Mouse (Mus musculus) heart, embryonic 10.5 days (tissue): Measurements from ENCODE around the gene Abhd8. TPM values are rescaled to one million over a fixed set of nuclear protein-coding genes. Genes with fewer than 3 reads are reported as not detected.
A peak's percentile ranks its signal among the peaks of the same experiment; 100 is the strongest.

Experiments
- DNase-seq: peaks from one replicate; pipeline ENCODE4 v3.0.0-alpha.2; 2017; ENCODE audit warnings: low spot score
- H3K27ac ChIP-seq: fragments of 300-500 bp; sonication (generic); 2 replicates; pipeline ENCODE4 v1.5.1; 2016; ENCODE audit warnings: mild to moderate bottlenecking
- H3K27me3 ChIP-seq: fragments of 300-500 bp; sonication (generic); 2 replicates; pipeline ENCODE4 v1.6.1; 2016; ENCODE audit warnings: mild to moderate bottlenecking; ENCODE audit not compliant: poor library complexity, insufficient read depth, severe bottlenecking
- H3K36me3 ChIP-seq: fragments of 300-500 bp; sonication (generic); 2 replicates; pipeline ENCODE4 v1.6.1; 2016; ENCODE audit warnings: mild to moderate bottlenecking, moderate library complexity
- H3K4me1 ChIP-seq: fragments of 300-500 bp; sonication (generic); 2 replicates; pipeline ENCODE4 v1.6.1; 2016; ENCODE audit warnings: mild to moderate bottlenecking
- H3K4me3 ChIP-seq: fragments of 300-500 bp; sonication (generic); 2 replicates; pipeline ENCODE4 v1.5.1; 2016; ENCODE audit warnings: mild to moderate bottlenecking, moderate library complexity
- H3K9me3 ChIP-seq: fragments of 300-500 bp; sonication (generic); 2 replicates; pipeline ENCODE4 v1.6.1; 2016; ENCODE audit warnings: mild to moderate bottlenecking, moderate library complexity
- WGBS: fragments of 180-500 bp; shearing (Covaris S2); methylation state at CpG from one replicate; pipeline ENCODE4 v1.1.7; 2016; 5-methylcytosine and 5-hydroxymethylcytosine counted together
- polyA plus RNA-seq: library from polyadenylated mRNA; unstranded; fragments of >200 nt; fragmentation: Nextera tagmentation; extraction: Ambion mirVana; gene quantifications from 2 replicates; pipeline ENCODE4 v1.2.1, GENCODE M21; 2016

Abhd8 gene
- polyA plus RNA-seq, 1 experiment from 2014 or later = 41.5 TPM

DNA sequence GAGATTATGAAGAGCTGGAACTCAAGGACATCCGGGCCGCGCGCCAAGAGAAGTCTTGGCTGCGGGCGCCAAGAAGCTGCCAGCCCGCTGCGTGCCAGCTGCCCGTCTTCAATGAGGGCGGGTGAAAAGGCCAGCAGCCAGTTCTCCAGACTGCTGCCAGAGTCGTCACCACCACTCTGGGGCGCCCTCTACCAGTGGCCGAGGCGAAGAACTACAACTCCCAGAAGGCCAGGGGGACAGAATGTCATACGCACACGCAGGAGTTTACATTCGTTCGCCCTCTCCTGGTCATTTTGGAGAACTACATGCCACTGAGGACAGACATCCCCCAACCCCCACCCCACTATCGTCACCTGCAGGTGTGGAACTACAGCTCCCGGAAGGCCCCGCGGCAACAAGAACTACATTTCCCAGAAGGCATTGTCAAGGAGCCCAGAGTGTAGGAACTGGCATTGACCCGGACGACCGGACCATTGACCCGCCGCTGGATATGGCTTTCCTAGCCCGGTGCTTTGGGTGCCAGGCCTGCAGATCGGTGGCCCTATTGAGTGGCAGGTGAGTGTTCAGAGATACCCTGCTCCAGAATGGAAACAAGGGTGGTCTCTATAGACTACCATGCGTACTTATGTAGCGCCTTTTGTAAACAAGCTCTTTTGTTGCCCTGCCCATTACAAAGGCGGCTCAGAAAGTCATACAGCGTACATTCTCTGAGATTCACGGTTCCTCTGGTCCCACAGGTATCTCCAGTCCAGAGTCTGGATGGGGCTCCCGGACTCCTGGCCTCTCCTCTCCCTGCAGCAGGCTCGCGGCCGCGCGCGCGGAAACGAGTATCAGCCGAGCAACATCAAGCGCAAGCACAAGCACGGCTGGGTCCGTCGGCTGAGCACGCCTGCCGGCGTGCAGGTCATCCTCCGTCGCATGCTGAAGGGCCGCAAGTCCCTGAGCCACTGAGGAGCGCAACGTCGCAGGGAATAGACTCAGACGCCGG is 1.4 kb upstream of the Abhd8 start, which contains the start of gene Mrpl34:
TSS of gene Mrpl34 (plus strand) at position 447 of the 988 bp plus-strand sequence.
- H3K36me3 ChIP-seq = peaks cover 21% of the 10 kb centered on the region
- H3K27ac ChIP-seq = peak within 1 kb of the TSS; percentile 85
- H3K9me3 ChIP-seq = no peaks in the 10 kb centered on the region
- WGBS = under 1% methylated on average over 59 of the region's 59 CpGs
- DNase-seq = peak; percentile 100
- H3K4me3 ChIP-seq = peak within 1 kb of the TSS; percentile 86
- peaks cover 46% of the 10 kb centered on the region for H3K4me1 ChIP-seq
- H3K27me3 ChIP-seq = peaks cover 19% of the 10 kb centered on the region

DNA sequence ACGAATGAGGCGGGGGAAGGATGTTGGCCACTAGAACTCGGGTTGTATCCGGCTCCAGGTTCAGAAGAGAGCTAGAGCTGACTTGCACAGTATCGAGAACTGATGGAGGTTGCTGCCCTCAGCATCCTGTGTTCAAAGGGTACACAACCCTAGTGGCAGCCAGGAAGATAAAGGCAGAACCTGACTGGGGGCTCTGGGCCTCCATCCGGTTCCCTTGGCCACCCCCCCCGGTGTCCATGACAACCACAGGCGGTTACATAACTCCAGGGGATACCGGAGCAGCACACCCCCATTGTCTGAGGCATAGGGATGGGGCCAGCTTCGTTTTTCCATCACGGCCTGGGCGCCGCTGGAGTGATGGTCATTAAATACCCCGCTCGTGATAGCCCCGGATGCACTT is 669 bp downstream of the Abhd8 start:
- H3K36me3 ChIP-seq = peaks cover 40% of the 10 kb centered on the region
- H3K4me3 ChIP-seq = peak overlapping the region; percentile 86
- H3K27me3 ChIP-seq = peaks cover 33% of the 10 kb centered on the region
- peak overlapping the region; percentile 85 for H3K27ac ChIP-seq
- 9% methylated on average over 16 of the region's 16 CpGs for WGBS
- no peaks in the 10 kb centered on the region for H3K9me3 ChIP-seq
- DNase-seq = no peak
- H3K4me1 ChIP-seq = peaks cover 41% of the 10 kb centered on the region

DNA sequence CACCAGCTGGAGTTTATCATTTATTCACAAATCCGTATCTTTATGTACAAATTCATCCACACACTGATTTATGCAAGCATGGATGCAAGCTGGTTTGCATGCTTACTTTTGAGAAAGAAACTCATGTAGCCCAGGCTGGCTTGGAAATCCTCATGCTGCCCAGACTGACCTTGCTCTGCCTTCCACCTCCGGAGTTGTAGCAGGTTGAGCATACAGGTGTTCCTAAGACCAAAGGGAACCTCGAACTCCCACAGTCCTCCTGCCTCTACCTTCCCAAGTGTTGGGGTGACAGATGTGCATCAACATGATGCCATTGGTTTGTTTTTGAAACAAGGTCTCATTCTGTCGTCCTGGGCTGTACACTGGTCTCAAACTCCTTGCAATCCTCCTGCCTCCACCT is 1.3 kb downstream of the Abhd8 start:
- Histone ChIP-seq H3K4me1 (peaks cover 44% of the 10 kb centered on the region), H3K36me3 (peaks cover 46% of the 10 kb centered on the region), H3K27me3 (peaks cover 38% of the 10 kb centered on the region), H3K27ac (no peak overlapping the region), H3K4me3 (peak overlapping the region; percentile 86), H3K9me3 (no peaks in the 10 kb centered on the region)
- DNase-seq = no peak
- 70% methylated on average over 4 of the region's 4 CpGs for WGBS

DNA sequence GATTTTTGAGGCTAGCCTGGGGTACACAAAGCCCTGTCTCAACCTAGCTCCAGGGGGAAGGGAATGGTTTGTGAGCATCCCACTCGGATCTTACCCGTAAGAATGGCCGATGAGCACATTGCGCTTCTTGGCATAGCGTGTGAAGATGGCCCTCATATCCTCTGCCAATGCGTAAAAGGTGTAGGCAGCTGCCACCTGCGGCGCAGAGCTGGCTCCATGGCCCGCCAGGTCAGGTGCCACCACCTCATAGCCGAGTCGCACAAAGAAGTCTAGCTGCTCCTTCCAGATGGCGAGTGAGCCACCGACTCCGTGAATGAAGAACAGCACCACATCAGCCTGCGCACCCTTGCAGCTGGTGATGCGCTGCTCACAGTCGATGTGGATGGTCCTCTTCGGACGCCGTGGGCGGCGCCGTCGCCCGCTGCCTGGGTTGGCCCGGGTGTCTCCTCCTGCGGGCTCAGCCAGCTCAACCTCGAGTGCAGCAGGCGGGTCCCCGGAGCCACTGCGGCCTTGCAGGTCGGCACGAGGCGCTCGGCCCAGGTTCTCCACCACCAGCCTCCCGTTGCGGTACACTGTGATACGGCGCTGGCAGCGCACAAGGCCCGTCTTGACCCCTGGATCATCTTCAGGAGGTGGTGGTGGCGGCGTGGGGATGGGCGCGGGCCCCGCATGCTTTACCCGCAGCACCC is 2.2 kb downstream of the Abhd8 start:
- peak overlapping the region; percentile 30 for H3K4me3 ChIP-seq
- H3K36me3 ChIP-seq = peaks cover 48% of the 10 kb centered on the region
- peaks cover 47% of the 10 kb centered on the region for H3K27me3 ChIP-seq
- peaks cover 49% of the 10 kb centered on the region for H3K4me1 ChIP-seq
- 59% methylated on average over 47 of the region's 47 CpGs for WGBS
- H3K9me3 ChIP-seq = no peaks in the 10 kb centered on the region; the same call in 1 of the 2 replicates
- DNase-seq = no peak
- H3K27ac ChIP-seq = no peak overlapping the region

DNA sequence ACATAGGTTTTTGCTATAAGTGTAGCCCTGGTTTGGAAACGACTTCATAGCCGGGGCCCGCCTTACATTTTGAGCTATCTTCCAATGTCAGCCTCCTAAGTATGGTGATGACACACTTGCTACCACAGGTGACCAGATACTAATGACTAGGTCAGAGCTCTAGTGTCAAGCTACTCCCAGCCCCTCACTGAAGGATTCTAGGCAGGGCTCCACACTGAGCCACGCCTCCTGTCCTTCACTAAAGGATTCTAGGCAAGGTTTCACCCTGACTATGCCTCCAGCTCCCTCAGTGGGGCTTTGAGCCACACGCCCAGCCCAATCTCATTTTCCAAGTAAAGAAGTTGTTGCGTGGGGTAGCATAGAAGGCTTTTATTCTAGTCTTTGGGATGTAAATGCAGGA is 2.7 kb downstream of the Abhd8 start:
- DNase-seq = no peak
- Histone ChIP-seq H3K27me3 (peaks cover 52% of the 10 kb centered on the region), H3K4me1 (peaks cover 47% of the 10 kb centered on the region), H3K36me3 (peaks cover 43% of the 10 kb centered on the region), H3K4me3 (no peak overlapping the region), H3K9me3 (no peaks in the 10 kb centered on the region; the same call in 1 of the 2 replicates), H3K27ac (no peak overlapping the region)
- WGBS = 90% methylated on average over 6 of the region's 6 CpGs

DNA sequence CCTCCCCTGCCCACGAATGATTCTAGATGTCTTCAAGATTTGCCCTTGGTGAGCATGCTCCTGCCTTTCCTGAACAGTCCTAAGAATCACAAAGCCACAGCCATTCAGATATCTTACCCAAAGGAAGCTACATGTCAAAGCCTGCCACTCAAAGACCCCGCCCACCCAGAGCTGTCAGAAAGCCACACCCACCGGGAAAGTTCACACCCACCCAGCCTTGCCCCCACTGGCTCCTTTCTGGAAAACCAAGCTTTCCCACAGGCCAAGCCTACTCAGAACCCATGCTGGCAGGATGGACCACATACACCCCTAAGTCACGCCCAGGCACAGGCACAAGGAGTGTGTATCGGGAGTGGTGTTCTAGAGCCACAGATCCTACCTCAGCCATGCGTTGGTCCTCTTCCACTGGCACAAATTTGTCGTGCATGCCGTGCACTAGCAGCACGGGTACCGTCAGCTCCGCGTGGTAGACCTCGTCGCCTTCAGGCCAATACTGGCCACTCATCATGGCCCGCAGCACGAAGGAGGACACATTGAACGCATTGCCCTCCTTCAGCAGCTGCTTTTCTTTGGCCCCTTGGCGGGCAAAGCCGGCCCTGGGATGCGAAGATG is 5.7 kb downstream of the Abhd8 start:
- no peaks in the 10 kb centered on the region; the same call in 1 of the 2 replicates for H3K9me3 ChIP-seq
- peaks cover 23% of the 10 kb centered on the region for H3K4me1 ChIP-seq
- 74% methylated on average over 20 of the region's 20 CpGs for WGBS
- no peak overlapping the region for H3K4me3 ChIP-seq
- peak; percentile 72 for DNase-seq
- H3K27ac ChIP-seq = no peak overlapping the region
- peaks cover 43% of the 10 kb centered on the region for H3K36me3 ChIP-seq
- H3K27me3 ChIP-seq = peaks cover 61% of the 10 kb centered on the region

DNA sequence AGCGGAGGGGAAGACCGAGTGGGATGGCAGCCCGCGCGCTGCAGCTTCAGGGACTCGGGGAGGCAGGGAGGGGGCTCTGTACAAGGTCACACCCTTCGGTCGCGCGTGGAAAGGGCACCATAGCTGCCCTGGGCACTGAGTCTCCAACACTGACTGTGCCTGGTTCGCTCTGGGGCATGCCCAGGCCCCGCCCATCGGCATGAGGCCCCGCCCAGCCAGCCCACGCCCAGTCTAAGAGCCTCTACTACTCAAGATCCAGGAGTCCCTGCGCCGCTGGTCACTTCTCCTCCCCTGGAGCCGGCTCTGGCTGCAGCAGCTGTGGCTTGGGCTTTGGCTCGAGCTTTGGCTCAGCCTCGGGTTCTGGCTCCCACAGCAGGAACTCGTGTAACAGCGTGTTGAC is 6.5 kb downstream of the Abhd8 start:
- Histone ChIP-seq H3K4me1 (peaks cover 16% of the 10 kb centered on the region), H3K27me3 (peaks cover 62% of the 10 kb centered on the region), H3K4me3 (0 out of 2 replicates have a peak overlapping the region, but pooled peaks have one; percentile 28), H3K9me3 (no peaks in the 10 kb centered on the region; the same call in 1 of the 2 replicates), H3K36me3 (peaks cover 43% of the 10 kb centered on the region), H3K27ac (no peak overlapping the region)
- WGBS = 29% methylated on average over 22 of the region's 22 CpGs
- peak; percentile 77 for DNase-seq

DNA sequence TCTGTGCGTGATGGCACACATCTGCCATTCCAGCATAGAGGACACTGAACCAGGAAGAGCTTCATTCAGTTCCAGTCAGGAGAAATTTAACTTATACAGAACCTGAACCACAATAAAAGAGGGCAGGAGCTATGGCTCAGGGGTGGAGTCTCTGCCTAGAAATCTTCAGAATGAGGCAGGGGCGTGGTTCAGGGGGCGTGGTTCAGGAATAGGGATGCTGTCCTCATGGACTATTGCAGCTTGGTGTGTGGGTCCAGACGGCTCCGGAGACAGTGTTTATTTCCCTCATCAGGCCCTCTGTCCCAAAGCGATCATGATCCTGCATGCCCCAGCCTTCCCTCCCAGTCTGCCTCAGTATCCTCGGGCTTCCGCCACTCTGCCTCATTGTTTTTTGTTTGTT is 8.8 kb downstream of the Abhd8 start:
- H3K27ac ChIP-seq = no peak overlapping the region
- H3K4me1 ChIP-seq = peaks cover 8% of the 10 kb centered on the region
- WGBS = 75% methylated on average over 8 of the region's 8 CpGs
- peaks cover 52% of the 10 kb centered on the region; the same call in 1 of the 2 replicates for H3K27me3 ChIP-seq
- peaks cover 29% of the 10 kb centered on the region for H3K36me3 ChIP-seq
- no peak overlapping the region for H3K4me3 ChIP-seq
- no peaks in the 10 kb centered on the region; the same call in 1 of the 2 replicates for H3K9me3 ChIP-seq
- DNase-seq = no peak

DNA sequence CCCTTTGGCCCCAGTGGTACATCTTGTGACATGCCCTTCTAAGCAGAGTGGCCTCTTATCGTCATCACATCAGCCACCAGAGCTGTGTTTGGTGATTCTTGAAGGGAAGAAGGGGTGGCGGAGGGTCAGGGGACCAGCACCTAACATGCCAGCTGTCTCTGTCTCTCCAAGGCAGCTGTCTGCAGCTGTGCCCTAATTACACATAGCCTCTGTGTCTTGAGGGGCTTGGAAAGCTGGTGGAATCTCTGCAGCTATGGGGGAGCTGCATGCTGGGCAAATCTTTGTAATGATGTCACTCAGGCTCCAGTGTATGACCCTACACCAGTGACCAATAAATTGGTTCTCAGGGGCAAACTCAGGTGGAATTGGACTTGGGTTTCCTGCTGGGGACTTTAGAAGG is 10.8 kb downstream of the Abhd8 start:
- Histone ChIP-seq H3K4me1 (peaks cover 8% of the 10 kb centered on the region), H3K27me3 (peaks cover 38% of the 10 kb centered on the region; the same call in 1 of the 2 replicates), H3K9me3 (no peaks in the 10 kb centered on the region; the same call in 1 of the 2 replicates), H3K27ac (no peak overlapping the region), H3K36me3 (peaks cover 11% of the 10 kb centered on the region), H3K4me3 (no peak overlapping the region)
- WGBS = 70% methylated on average over 2 of the region's 2 CpGs
- no peak for DNase-seq

DNA sequence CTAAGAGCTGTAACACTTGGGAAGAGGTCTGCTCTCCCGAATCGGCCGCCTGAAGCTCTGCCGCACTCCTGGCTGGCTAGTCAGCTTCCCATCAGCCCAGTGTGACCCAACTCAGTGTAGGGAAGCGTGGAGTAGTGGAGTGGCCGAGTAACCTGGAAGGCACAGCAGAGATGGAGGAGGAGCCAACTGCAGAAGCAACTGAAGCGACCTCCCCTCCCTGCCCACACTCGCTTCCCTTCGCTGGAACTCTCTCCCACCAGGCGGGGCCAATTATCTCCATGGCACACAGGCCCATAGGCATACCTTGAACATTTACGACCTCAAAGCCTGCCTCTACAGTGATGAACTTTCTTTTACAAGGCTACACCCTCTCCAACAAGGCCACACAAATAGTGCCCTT is 11.7 kb downstream of the Abhd8 start:
- Histone ChIP-seq H3K27ac (no peak overlapping the region), H3K36me3 (peaks cover 2% of the 10 kb centered on the region), H3K4me3 (no peak overlapping the region), H3K27me3 (peaks cover 29% of the 10 kb centered on the region; the same call in 1 of the 2 replicates), H3K9me3 (no peaks in the 10 kb centered on the region), H3K4me1 (peaks cover 2% of the 10 kb centered on the region; the same call in 1 of the 2 replicates)
- 50% methylated on average over 11 of the region's 11 CpGs for WGBS
- peak; percentile 73 for DNase-seq

DNA sequence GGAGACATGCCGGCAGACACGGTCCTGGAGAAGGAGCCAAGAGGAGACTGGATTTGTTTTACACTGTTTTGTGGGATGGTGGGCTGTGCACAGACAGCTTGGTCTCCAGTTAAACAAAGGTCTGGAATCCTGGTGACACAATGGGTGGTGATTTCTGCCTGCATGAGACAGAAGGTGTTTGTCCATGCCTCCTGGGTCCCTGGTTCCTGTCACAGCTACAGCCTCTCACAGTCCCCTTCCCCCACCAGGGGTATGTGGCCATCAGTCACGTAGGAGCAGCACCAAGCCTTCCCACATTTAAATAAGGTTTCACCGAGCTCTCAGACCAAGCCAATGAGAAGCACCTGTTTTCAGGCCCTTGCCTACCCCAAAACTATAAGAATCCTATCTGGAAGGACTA is 12.1 kb downstream of the Abhd8 start:
- Histone ChIP-seq H3K4me3 (no peak overlapping the region), H3K36me3 (no peaks in the 10 kb centered on the region), H3K4me1 (no peaks in the 10 kb centered on the region), H3K27ac (no peak overlapping the region), H3K9me3 (no peaks in the 10 kb centered on the region), H3K27me3 (peaks cover 25% of the 10 kb centered on the region; the same call in 1 of the 2 replicates)
- no peak for DNase-seq
- WGBS = 60% methylated on average over 4 of the region's 4 CpGs

DNA sequence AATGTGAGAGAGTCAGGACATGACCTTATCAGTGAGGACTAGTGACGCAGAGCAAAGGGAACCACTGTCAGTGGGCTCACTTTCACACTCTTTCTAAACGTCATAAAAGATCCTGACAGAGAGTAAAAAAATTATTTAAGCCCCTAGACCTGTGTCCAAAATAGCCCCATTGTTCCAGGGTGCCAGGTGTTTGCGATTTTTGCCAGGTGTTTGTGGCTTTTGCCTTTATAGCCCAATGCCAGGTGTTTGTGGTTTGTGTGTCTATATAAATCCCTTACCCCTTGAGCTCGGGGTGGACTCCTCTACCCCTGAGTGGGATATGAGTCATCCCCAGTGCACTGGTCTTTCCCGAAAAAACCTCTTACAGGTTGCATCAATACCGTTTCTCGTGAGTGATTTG is 18.4 kb downstream of the Abhd8 start:
- no peak overlapping the region for H3K4me3 ChIP-seq
- no peak for DNase-seq
- H3K9me3 ChIP-seq = no peaks in the 10 kb centered on the region
- H3K27ac ChIP-seq = no peak overlapping the region
- H3K27me3 ChIP-seq = peaks cover 22% of the 10 kb centered on the region
- H3K4me1 ChIP-seq = no peaks in the 10 kb centered on the region
- H3K36me3 ChIP-seq = no peaks in the 10 kb centered on the region
- 84% methylated on average over 7 of the region's 7 CpGs for WGBS
